Mouse (Mus musculus): Measurements from ENCODE around the gene Pdrg1.
A peak's percentile ranks its signal among the peaks of the same experiment; 100 is the strongest.

The Pdrg1 gene

GRCm38 (mm10) chr2:153031126-153032082 lies 16.2 kb upstream of the Pdrg1 start, which contains the start of gene Xkr7:
TSS of gene Xkr7 (plus strand) at chr2:153031852.
- no peak for DNase-seq (ENCODE audit: low read depth, low spot score)

DNA sequence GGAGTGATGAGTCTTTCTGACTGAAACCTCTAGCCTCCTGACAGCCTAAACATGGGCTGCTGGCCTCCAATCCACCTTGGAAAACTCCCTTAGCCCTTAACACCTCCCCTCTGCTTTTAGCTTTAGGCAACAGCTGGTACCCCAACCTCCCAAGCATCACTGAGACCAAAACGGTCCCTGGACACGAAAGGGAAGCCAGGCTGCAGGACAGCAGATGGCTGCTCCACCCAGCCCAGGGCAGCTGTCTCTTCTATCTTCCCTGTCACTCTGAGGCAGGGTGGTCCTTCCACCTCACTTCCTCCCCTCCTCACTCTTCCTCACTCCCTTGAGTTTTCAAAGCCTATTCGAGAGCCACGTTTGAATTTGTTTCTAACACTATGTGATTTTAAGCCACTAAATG lies 15.2 kb upstream of the Pdrg1 start:
- no peak for DNase-seq (ENCODE audit: low read depth, low spot score)

DNA sequence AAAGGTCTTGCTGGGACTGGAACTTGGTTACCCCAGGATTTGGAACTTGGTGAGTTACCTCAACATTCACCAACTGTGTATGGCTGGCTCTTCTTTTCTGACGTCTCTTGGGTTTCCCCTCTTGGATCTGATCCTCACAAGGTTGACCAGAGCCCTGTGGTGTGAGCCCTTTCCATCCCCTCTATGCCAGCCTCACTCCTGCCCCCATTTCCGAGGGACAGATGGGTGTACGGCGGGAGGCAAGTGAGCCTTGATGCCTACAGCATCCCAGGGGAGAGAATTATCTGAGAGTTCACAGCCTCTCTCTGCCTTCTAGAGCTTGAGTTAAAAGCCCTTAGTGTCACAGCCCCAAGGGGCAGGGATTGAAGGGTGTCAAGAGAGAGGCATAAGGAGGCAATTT lies 12.3 kb upstream of the Pdrg1 start:
- no peak for DNase-seq (ENCODE audit: low read depth, low spot score)

DNA sequence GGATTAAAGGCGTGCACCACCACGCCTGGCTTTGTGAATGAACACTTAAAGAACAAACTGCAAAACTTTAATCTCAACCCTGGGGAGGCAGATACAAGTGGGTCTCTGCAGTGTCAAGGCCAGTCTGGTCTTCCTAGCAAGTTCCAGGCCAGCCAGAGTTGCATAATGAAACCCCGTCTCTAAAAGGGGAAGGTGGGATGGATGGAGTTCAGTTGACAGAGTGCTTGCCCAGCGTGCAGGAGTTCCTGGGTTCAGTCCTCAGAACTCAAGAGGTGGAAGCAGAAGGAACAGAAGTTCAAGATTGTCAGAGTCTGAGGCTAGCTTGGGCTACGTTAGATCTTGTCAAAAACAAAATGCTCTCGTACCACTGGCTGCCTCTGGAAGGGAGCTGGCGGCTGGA lies 10.8 kb upstream of the Pdrg1 start:
- DNase-seq (ENCODE audit: low read depth, low spot score): no peak

DNA sequence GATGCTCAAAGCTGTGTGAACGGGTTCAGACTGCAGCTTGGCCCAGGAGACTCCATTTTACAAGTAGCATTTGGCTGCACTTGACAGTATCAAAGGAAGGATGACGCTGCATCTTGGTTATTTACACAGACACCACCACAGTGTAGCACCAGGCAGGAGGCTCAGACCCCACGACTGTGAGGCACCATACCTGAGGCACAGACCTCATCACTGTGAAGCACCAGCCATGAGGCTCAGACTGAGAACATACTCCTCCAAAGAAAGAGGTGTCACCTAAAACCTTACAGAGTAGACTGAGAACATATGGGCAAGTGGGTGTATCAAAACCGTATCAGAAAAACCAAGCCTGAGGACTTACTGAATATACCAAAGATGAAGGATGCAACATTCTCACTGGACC lies 7.6 kb upstream of the Pdrg1 start:
- DNase-seq (ENCODE audit: low read depth, low spot score): no peak

- no peak for DNase-seq (ENCODE audit: low read depth, low spot score)
Measured at GRCm38 (mm10) chr2:153021163-153021562, 5.9 kb upstream of the Pdrg1 start.

- DNase-seq (ENCODE audit: low read depth, low spot score): no peak
Measured at GRCm38 (mm10) chr2:153019355-153019754, 4.1 kb upstream of the Pdrg1 start.

GRCm38 (mm10) chr2:153016786-153017185 lies 1.6 kb upstream of the Pdrg1 start:
- no peak for DNase-seq (ENCODE audit: low read depth, low spot score)

DNA sequence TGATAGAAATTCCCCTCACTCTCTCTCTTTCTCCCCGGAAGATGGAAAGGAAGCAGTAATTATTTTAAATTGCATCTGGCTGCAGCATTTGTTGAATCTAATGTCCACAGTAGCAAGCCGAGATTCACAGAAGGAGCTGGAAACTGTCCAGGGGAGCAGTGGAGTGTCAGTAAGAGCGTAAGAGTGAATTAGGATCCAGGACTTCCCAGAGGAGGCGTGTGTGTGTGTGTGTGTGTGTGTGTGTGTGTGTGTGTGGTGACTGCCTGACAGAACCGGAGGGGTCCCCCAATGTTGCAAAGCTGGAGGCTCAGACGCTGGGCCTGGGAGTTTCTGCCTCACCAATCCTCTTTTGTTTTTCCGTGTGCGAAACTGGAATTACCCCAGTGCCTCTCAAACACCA lies 577 bp upstream of the Pdrg1 start:
- no peak for DNase-seq (ENCODE audit: low read depth, low spot score)

DNA sequence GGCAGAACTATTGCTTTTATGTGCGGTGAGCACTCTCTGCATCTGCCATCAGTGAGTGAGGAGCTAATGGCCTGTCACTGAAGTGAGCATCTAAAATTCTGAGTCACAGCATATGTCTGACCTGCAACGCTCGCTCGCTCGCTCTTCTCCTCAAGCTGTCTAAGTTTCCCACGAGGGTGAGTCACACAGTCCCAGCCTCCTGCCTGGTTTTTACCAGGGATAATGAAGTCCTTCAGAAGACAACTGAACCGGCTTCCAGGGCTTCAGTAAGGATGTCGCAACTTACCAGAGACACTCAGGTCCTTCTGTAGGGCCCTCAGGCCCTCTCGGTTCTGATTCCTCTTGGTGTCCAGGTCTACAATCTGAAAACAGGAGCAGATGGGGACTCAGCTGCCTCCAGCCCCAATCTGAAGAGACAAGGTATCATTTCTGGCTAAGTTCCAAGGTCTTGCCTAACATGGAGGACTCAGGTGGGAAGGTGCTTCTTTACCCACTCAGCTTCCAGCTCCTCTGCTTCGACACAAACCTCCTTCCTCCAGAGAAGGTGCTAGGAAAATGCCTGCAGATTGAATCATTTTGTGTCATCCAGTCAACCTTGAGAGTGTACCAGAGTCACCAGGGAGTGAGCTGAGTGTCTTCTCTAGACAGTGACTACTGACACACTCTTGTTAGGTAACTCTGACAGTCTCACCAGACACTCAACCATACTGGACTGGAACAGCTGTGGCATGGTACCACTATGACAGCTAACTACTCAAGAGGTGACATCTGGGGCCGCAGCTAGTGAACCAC lies 1.3 kb downstream of the Pdrg1 start:
- no peak for DNase-seq (ENCODE audit: low read depth, low spot score)

DNA sequence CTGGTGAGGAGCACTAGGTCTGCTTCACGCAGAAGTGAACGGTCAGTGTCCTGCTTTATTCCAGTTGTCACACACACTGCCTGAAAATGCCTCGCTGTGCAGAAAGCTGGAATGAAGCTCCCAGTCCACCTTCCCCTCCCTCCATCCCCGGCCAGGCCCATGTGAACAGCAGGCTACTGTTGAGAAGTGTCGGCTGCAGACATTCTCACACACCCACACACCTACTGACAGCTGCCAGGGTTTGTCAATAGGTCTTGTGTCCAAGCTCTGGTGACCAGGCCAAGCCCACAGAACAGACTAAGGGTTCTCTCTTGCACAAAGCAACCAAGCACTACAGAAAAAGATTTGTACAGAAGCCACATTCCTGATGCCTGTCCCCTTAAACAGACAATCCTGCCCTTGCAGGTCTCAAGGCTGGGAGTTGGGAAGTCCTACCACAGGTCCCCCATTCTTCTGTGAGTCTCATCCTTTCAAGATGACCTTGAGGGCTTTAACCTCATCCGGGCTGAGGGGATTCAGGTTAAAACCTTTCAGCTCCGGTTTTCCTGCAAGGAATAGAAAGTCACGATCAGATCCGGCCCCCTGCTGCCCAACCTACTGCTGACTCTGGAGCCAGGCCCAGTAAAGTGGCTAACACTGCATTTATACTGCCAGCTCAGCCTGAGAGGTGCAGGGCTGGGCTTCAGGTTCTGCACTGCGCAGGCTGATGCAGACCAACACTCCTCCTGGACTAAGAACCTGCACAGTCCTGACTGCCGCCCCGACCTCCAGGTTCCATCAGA lies 5.8 kb downstream of the Pdrg1 start:
- DNase-seq (ENCODE audit: low read depth, low spot score): no peak

DNA sequence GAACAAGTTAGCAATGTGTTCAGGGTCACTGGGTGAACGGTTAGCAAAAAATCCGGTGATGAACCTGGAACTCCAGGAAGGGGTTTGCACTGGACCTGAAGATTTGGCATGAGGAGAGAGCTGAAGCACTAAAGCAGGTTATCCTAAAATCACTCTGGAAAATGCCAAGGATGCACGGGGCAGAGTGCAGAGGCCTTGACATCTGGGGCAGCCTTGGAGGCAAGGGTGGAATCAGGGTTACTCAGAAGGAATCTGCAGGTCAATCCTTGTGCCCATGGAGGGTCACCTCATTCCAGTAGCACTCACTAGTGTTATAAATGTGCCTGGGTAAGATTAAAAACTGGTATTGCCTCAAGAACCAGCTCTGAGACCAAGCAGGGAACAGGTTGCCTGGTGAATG lies 9.2 kb downstream of the Pdrg1 start:
- no peak for DNase-seq (ENCODE audit: low read depth, low spot score)

- DNase-seq (ENCODE audit: low read depth, low spot score): no peak
Measured at GRCm38 (mm10) chr2:153003681-153004338, 11.4 kb downstream of the Pdrg1 start.

- DNase-seq (ENCODE audit: low read depth, low spot score): peak; percentile 52
Measured at GRCm38 (mm10) chr2:153002492-153003248, 12.6 kb downstream of the Pdrg1 start.

DNA sequence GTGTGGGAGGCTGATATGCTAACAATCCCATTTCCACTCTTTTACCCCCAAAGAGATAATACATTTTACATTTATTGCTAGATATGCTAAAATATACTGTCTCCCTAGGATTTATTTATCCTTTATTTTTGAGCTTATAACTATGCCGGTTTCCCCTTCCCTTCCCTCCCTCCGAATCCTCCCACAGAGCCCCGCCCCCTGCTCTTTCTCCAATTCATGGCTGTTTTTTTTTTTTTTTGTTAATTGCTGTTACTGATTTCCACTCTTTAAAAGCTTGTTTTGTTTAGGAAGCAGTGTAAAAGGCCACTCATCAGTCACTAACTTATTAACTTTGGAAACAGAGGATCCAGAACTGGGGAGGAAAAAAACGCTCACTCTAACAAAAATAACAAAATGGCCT lies 18.2 kb downstream of the Pdrg1 start:
- no peak for DNase-seq (ENCODE audit: low read depth, low spot score)

GRCm38 (mm10) chr2:152991529-152991928 lies 23.7 kb downstream of the Pdrg1 start:
- DNase-seq (ENCODE audit: low read depth, low spot score): no peak

DNA sequence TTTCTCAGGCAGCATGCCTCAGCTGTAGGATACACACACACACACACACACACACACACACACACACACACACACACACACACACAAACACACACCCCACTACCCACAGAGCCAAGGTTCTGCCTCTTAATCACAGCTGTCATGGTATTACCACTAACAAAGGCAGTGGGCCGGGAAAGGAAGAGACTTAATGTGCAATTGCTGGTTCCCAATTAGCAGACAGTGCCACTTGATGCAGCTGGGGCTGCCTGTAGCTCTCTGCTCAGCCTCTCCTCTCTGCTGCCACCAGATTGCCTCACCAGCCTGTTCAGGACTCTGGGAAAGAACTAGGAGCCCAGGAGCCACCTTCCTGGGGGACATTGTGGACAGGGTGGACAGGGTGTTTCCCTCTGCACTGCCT lies 29.6 kb downstream of the Pdrg1 start:
- no peak for DNase-seq (ENCODE audit: low read depth, low spot score)

- no peak for DNase-seq (ENCODE audit: low read depth, low spot score)
Measured at GRCm38 (mm10) chr2:152976991-152977390, 38.2 kb downstream of the Pdrg1 start.

GRCm38 (mm10) chr2:152965555-152965954 lies 49.7 kb downstream of the Pdrg1 start:
- DNase-seq (ENCODE audit: low read depth, low spot score): no peak

GRCm38 (mm10) chr2:152962091-152962793 lies 53.0 kb downstream of the Pdrg1 start, which contains the start of gene Ttll9:
TSS of gene Ttll9 (plus strand) at chr2:152962485.
- DNase-seq (ENCODE audit: low read depth, low spot score): peak; percentile 59
